Mouse (Mus musculus): ENCODE measurements at regions not wholly inside any gene's neighbourhood (a gene's known extent, or its start where the extent isn't known, plus 50 kb on each side); places are given as distances from the start of the nearest gene placed in this dataset.

DNA sequence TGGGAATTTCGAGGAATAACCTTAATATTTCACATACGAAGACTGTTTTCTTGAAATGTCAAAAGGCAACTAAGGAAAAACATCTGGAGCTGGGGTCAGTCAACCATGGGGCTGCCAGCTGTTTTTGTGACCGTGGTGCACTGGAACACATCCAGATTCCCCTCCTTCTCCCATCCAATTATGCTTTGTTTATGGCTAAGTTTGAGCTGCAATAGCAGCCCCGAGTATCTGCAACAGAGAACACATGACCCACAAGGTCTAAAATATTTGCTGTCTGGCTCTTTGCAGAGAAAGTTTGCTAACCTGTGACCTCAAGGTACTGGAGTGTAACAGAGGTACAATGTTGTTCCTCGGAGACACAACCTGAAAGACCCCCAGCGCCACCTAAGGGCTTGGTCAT lies 177.7 kb upstream of the Gadl1 start:
- DNase-seq (ENCODE audit: extremely low spot score in 1 of 2, low spot score in 1 of 2) = no peak

DNA sequence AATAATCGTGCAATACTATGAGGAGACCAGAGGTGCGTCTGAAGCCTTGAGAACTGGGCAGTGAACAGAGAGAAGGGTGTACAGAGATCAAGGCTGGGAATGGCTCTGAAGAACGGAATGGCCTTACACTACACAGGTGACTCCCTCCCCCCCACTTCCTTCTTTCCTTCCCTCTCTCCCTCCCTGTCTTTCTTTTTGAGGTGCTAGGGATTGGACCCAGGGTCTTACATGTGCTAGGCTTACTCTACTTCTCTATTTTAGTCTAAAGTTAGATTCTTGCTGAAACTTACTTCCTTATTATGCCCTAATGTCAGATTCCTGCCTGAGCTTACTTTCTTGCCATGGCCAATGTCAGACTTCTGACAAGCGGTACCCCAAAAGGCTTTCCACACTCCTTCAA lies 176.2 kb upstream of the Gadl1 start:
- no peak for DNase-seq (ENCODE audit: extremely low spot score in 1 of 2, low spot score in 1 of 2)

DNA sequence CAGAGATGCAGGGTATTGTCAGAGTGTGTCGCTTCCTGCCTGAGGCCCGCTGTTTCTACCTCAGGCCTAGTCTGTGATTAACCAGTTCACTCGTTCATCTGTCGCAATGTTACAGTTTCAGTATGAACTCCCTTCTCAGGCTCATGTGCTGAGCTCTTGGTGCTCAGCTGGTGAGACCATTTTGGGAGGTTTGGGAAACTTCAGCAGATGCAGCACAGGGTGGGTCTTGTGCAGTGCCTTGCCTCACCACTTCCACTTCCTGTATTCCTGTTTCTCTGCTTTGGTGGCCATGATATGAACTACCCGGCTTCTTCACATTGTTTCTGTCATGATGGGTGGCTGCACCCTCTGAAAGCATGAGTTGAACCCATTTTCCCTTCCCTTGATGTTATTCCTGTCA lies 169.3 kb upstream of the Gadl1 start:
- no peak for DNase-seq (ENCODE audit: extremely low spot score in 1 of 2, low spot score in 1 of 2)

DNA sequence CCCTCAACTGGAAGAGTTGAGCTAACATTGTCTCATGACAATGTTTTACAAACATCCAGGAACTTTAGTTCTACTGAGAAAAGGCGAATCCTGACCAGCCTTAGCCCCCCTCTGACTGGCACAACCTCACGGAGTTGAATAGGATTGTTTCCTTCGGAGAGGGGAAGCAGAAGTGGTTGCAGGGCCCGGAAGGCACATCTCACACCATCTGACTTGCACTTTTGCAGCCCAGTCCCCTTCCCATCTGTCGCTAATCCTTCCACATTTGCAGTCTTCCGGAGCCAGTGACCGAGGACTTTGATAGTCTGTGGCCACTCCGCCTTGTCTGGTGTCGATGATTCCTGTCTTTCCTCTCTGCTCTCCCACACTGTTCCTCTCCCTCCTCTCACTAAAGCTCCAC lies 162.8 kb upstream of the Gadl1 start:
- no peak for DNase-seq (ENCODE audit: extremely low spot score in 1 of 2, low spot score in 1 of 2)

DNA sequence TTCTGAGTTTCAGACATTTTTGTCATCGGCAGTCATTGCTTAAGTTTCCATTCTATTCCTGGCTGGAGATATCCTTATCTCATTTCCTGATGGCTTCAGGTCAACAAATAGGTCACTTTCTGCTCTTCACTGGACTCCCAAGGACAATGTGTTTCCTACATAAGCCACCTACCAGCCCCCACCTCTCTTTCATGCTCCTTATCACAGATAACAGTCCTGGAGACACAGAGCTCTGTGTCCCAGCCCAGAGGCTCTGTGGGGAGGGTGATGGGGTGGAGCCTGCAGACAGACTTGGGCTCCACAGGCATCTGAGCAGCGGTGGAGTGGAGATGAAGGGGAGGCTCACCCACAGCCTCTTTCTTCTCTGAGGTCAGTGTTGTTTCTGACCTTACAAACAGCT lies 148.8 kb upstream of the Gadl1 start:
- no peak for DNase-seq (ENCODE audit: extremely low spot score in 1 of 2, low spot score in 1 of 2)

DNA sequence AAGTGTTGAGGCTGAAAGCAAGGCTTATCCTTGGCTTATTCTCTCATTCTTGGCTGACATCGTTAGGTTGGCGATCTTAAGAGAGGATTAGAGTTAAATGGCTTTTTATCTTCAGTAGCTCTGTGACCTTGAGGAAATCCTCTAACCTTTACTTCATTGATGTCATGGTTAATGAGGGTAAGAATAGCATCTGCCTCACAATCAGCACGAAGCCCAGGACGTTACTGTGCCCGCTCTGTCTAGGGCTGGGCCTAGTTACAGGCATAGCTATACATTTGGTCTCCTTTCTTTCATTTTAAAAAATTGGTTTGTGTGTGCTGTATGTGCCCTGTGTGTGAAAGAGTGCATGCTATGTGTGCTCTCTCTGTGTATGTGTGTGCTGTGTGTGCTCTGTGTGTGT lies 145.1 kb upstream of the Gadl1 start:
- DNase-seq (ENCODE audit: extremely low spot score in 1 of 2, low spot score in 1 of 2) = no peak

DNA sequence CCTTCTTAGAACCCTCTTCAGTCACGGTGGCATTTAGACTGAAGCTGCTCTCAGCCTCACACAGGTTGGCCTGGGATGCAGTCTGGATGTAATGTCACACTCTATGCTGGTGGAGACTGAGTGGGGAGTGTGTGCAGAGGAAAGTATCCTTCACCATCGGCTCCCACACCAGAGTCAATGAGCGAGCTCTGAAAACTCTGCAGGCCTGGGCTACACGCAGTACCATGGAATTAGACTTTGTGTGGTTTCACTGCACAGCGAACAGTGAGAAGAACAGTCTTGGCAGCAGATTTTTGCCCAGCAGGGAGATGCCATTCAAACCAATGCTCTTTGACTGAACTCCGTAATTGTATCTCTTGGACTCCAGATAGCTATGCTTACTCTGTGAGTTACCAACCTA lies 142.8 kb upstream of the Gadl1 start:
- no peak for DNase-seq (ENCODE audit: extremely low spot score in 1 of 2, low spot score in 1 of 2)

DNA sequence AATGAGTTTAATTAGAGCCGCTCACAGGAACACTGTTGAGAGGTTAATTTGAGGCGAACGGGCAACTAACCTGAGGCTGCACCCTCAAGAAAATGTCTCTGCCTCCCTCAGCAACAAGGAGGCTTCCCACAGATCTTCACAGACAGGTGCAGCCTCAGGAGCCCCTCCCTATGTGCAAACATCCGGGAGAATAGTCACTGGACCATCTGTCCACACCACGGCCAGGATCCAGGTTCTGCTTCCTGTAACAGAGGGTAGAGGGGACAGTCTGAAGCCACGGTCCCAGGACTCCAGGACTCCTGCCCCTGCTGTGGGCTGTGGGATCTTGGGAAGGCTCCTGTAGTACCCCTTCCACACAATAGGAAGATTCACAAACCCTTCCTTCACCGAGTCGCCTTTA lies 134.1 kb upstream of the Gadl1 start:
- DNase-seq (ENCODE audit: extremely low spot score in 1 of 2, low spot score in 1 of 2) = no peak

DNA sequence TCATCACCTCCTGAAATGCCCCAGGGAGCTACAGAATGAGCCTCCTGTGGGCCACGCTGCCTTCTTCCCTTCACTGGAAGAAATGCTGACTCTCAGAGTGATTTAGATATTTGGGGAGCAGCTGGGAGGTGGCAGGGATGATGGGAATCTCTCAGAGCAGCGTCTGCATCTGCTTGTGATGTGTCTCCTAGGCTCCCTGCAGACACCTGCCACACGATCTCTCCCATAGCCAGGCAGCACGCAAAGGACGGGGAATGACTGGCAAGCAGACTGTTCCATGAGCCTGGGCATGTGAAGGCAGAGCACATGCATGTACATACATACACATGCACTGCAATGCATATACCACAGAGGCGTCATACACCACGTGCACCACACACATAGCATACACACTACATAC lies 133.4 kb upstream of the Gadl1 start:
- DNase-seq (ENCODE audit: extremely low spot score in 1 of 2, low spot score in 1 of 2) = no peak

DNA sequence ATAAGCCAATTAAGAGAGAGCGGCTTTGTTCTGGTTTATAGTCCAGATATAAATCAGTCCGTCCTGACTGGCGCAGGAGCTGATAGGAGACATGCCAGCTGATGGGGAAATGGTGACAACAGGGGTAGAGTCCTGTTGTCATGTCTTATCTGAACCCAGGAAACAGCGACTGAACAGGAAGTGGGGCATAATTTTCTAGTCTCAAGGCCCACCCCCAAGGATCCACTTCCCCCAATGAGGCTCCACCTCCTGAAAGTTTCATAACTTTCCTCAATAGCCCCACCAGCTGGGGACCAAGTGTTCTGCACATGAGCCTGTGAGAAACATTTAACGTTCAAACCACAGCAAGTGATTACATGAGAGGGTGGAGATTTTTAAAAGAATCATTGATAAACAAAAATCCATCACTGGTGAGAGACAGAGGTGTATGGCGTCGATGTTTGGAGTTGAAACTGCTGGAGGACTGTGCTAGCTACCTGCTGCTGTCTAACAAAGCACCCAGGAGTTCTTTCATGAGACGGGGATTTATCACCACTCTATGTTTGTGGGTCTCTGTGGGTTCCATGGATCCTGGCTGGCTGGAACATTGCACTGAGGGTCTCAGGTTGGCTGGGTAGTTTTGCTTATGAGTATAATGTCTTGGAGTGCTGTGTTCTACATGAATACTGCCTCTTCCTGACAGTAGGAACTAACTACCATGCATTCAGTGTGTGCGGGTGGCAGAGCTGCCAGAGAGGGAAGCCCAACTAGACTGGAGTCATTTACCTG lies 132.0 kb upstream of the Gadl1 start:
- DNase-seq (ENCODE audit: extremely low spot score in 1 of 2, low spot score in 1 of 2) = no peak

DNA sequence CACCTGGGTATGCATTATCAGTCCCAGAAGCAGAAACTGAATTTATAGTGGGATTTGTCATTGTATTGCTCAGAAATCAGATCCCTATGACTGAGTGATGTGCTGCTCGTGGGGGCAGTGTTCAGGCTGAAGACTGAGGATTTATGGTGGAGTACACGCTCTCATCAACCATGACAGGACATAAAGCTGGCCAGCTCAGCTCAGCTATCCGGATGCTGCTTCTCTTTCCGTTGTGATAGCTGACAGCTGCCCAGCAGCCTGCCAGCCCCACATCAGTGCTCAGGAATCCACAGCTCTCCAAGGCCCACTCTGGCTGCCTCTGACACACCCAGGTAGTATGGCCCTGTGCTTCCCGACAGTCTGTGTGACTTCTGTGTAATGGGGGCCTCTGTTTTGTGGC lies 130.4 kb upstream of the Gadl1 start:
- no peak for DNase-seq (ENCODE audit: extremely low spot score in 1 of 2, low spot score in 1 of 2)

DNA sequence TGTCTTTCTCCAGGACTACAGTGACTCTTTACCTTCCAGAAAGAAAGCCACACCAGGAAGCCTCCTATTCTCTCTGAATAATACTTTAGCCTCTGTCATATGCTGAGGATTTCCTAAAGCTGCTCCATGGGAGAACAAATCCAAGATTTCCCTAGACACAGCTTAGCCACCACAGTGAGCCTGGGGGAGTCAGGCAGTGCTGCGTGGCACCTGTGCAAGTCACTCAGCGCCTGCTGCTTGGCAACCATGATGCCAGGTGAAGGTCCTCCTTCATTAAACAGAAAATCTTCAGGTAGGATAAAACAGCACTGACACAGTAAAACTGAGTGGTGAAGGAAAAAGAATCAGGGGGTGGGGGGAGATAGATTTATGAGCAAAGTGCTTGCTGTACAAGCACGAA lies 109.9 kb upstream of the Gadl1 start:
- DNase-seq (ENCODE audit: extremely low spot score in 1 of 2, low spot score in 1 of 2) = no peak

DNA sequence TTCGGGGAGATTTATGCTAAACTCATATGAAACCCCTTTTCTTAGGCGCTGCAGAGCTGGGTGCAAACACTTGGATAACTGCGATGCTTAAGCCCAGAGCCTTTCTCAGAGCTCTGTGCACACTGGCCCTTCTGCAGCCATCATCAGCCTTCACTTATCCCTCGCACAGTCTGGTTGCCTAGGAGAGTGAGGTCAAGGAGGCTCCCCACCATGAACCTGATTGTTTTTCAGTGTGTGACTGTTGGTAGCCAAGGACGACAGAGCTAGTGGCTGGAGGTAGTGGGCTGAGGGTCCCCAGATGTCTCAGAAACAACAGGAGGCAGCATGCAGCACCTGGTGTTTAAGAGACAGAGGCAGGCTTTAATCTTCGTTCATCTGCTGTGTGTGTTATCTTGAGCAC lies 108.6 kb upstream of the Gadl1 start:
- DNase-seq (ENCODE audit: extremely low spot score in 1 of 2, low spot score in 1 of 2) = no peak

DNA sequence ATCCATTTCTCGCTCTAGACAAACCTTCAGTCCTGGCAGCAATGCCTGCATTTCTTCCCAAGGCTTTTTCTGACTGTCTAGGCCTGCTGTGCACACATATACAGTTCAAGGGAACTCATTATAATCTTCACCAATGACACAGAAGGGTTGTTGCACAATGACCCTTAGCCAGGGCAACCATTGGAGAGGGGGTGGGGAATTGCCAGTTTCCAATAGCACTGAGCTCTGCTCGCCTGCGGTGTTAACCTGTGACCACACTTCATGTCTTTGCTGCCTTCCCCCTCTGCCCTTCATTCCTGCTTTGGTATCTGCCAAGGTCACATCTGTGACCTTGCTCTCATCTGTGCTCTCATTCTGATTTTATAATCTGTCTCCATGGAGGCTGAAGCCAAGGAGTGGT lies 106.2 kb upstream of the Gadl1 start:
- no peak for DNase-seq (ENCODE audit: extremely low spot score in 1 of 2, low spot score in 1 of 2)

DNA sequence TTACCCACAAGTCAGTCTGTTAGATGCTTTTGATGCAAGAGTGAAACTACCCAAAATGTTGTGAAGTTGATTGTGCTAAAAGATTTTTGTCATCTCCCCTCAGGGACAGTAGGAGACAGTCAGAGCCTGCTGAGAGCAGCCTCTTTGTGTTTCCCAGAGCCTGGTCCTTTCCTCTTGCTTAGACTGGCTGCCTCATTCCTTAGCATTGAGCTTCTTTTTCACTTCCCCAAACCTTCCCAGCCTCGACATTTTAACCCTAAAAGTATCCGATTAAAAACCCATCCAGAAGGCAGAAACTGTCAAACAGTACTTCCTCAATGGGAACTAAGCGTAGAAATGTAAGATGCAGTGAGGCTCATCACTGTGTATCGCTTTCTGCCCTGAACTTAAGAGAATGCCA lies 104.0 kb upstream of the Gadl1 start:
- DNase-seq (ENCODE audit: extremely low spot score in 1 of 2, low spot score in 1 of 2) = no peak

DNA sequence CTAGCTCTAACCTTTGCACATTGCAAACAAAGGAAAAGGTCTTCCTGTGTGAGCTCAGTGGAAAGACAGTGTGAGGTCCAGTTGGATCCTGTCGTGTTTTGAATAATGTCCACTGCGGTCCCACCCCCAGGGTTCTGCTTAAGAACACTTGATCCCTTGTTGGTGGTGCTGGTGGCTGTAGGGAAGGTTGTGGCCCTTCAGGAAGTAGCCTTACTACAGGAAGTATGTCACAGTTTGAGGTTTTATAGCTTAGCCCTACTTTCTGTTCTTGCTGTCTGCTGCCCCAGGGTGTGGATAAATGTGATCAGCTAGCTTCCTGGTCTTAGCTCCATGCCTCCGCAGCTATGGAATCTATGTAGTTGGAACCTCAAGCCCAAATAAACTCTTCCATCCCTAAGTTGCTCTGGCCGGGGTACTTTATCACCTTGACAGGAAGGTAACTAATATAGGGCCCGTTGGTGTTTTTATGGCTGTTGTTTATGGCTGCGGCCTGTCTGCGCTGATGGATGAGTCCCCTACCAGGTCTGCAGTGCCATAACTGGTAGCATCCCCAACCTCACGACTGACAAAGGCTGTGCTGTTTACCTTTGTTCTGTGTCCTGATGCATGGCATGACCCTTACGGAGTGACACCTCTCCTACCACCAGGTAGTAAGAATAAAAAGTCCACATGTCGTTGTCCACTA lies 103.1 kb upstream of the Gadl1 start:
- no peak for DNase-seq (ENCODE audit: extremely low spot score in 1 of 2, low spot score in 1 of 2)

DNA sequence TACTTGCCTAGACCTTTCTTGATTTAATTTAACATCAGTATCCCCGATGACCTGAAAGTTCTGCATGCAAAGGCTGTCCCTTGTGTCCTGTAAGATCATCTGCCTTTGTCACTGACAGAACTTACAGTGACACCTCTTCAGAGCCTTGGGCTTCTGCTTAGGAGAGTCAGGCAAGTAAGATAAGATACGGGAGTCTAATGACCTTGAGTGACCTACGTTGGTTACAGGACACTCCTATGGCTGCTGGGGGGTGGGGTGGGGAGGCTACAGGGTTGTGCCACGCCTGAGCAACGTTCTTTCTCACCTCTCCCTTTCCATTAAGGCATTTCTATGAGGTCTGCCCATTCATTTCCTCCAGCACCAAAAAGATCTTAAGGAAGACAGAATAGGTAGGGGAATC lies 69.1 kb upstream of the Gadl1 start:
- no peak for DNase-seq (ENCODE audit: extremely low spot score in 1 of 2, low spot score in 1 of 2)

DNA sequence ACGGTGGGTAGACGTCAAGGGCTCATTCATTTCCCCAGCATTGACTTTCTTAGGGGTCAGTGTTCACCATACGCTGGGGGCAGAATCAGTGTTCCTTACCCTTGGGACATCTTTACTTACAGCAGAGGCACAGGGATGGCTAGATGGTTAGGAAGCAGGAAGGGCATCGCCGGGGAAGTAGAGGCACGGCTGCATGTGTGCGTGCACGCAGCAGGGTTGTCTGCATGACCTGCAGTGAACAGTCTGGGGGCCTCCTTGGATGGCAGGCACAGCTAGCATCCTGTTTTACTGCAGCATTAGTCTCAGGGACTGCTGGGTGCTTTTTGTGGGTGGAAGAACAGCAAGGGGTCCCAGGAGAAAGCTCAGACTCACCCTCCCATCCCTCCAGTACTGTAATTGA lies 68.5 kb upstream of the Gadl1 start:
- DNase-seq (ENCODE audit: extremely low spot score in 1 of 2, low spot score in 1 of 2) = no peak

DNA sequence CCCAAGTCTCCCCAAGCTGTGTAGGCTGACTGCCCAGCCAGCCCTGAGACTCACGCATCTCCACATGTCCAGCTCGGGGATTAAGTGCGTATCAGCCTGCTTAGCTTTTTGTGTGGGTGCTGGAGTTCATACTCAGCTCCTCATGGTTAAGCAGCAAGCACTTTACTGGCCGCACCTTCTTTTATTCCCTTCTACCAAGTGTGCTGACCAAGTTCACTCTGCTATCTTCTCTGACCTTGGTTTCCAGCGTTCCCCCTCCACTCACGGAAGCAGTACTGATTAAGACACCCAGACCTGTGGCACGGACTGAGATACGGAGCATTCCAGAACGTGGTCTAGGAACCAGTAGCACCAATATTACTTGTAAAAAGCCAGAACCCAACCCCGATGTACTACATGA lies 67.6 kb upstream of the Gadl1 start:
- no peak for DNase-seq (ENCODE audit: extremely low spot score in 1 of 2, low spot score in 1 of 2)

DNA sequence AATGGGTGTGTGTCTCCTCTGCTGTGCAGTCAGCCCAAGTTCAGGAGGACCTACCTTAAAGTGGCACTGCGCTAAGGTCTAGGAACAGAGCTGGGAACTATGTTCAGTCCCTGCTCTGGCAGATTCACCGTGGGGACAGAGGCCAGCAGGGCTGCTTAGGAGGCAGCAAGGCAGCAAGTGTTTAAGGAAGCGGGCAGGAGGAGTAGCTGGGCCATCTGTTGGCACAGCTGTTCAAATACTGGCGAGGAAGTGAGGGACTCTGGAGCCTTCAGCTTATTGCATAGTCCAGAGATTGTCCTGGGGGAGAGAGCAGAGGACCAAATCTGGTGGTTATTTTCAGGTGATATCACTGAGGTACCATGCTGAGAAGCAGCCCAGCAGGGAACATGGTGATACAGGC lies 64.9 kb upstream of the Gadl1 start:
- DNase-seq (ENCODE audit: extremely low spot score in 1 of 2, low spot score in 1 of 2) = no peak

DNA sequence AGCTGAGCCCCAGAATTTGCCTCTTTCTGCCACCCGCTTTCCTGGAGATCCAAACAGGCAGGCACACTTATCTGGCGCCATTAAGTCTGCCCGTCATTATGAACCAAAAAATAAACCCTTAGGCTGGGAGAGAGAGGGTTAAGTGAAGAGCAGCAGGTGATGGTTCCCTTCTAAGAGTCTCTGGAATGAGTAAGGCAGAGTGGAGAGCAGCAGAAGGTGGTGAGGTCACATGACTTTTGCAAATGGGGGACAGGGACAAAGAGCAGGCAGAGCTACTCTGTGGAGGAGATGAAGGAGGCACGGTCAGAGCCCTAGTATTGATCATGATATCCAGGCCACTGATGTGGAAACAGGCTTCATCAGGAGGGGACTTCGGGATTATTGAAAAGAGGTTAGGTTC lies 64.2 kb upstream of the Gadl1 start:
- DNase-seq (ENCODE audit: extremely low spot score in 1 of 2, low spot score in 1 of 2) = no peak

DNA sequence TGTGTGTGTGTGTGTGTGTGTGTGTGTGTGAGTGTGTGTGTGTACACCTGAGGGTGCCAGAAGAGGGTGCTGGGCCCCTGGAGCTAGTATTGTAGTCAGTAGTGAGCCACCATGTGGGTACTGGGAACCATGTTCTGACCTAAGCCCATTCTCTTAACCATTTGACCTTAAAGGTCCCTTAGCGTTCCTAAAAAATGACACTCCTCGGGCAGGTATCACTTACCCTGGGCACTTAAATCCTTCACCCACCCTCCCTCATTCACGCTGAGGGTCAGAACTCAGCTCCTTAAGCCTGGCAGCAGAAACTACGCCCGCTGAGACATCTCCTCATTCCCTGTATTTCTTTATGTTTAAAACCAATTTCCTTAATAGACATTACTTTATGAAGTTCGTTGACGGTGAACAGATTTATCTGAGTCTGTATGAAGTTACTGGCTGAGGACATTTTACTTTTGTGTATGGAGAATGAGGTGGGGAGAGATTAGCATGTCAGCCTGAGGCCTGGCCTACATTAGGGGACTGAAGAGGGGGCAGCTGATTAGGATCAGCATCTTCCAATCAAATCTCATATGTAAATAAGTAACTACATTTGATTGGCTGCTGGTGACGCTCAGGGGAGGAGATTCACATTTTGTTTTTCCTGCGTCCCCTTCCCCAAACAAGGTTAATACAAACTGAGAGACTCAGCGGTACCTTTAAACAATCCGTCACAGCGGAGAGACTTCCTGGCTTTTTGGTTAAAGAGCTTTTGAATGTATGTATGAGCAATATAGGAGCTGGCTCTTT lies 61.8 kb upstream of the Gadl1 start:
- no peak for DNase-seq (ENCODE audit: extremely low spot score in 1 of 2, low spot score in 1 of 2)

All from layer of hippocampus, postnatal 25 days (tissue).